Mouse (Mus musculus) kidney, adult 2 months (tissue): ENCODE results near the gene Foxl1.

ENCODE experiments used
- CTCF ChIP-seq: fragments of 200-500 bp; conservative IDR thresholded peaks from 2 replicates; pipeline ENCODE4 v1.5.1; 2011; ENCODE audit warnings: low read depth, mild to moderate bottlenecking, control low read depth, low read length, moderate library complexity, mixed read lengths; ENCODE audit not compliant: insufficient read depth, insufficient read length
- POLR2A ChIP-seq: fragments of 200-500 bp; IDR thresholded peaks from one replicate; pipeline ENCODE4 v1.6.1; 2011; ENCODE audit warnings: low read depth, low read length, control low read depth

GRCm38 (mm10) chr8:121134512-121134911 lies 6.8 kb downstream of the Foxl1 start:
- TF ChIP-seq CTCF = no peak
- no peak for TF ChIP-seq POLR2A
